Mouse (Mus musculus) lung, postnatal 0 days (tissue): ENCODE results near the gene Fam219b.

Experiments
- CTCF ChIP-seq: IDR thresholded peaks from 2 replicates; pipeline ENCODE4 v1.5.1; 2016; ENCODE audit warnings: antibody characterized with exemption, mild to moderate bottlenecking
- EP300 ChIP-seq: IDR thresholded peaks from 2 replicates; pipeline ENCODE4 v1.6.1; 2016; ENCODE audit warnings: antibody characterized with exemption, mild to moderate bottlenecking, control low read depth

DNA sequence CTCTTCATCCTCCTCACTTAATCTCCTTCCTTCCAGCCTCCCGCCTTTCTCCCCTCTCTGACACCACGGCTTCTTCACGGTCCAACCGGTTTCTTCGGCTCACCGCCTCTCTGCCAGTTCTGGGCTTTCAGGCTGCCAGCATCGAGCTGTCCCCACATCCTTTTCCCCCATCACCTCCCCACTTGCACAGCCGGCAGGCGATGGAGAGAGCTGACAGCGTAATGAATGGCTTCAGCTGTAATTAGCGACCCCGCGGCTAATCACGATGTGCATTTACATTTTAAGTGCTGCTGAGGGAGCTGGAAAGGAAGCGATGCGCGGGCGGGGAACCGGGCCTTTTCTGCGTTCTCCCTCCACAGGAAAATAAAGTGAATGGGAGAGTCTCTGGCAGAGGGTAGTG lies 35.5 kb upstream of the Fam219b start:
- no peak for TF ChIP-seq CTCF
- TF ChIP-seq EP300: no peak
